Mouse (Mus musculus): ENCODE measurements around the gene Celf1.

Gene Celf1

GRCm38 (mm10) chr2:90939750-90940149 lies 432 bp upstream of the Celf1 start:
- DNase-seq (ENCODE audit: extremely low spot score) = no peak

DNA sequence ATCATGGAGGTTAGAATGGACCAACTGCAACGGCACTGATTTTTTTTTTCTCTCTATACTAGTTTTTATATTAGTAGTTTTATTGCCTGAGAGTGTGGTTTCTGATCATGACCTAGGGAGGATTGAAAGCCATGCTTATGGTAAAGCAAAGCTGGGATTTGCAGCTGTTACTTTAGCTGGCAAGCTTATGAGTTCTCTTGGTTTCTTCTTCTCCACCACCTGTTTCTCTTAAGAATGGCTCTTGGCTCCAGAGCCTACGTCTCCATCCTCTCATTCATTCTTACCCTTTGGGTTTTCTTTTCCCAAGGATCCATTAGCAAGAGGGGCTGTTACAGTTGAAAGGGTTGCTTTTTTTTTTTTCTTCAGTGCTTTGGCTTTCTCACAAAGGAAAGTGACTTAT lies 1.6 kb downstream of the Celf1 start:
- no peak for DNase-seq (ENCODE audit: extremely low spot score)

- DNase-seq (ENCODE audit: extremely low spot score) = no peak
These were observed 10.0 kb downstream of the Celf1 start for GRCm38 (mm10) chr2:90950149-90950548.

DNA sequence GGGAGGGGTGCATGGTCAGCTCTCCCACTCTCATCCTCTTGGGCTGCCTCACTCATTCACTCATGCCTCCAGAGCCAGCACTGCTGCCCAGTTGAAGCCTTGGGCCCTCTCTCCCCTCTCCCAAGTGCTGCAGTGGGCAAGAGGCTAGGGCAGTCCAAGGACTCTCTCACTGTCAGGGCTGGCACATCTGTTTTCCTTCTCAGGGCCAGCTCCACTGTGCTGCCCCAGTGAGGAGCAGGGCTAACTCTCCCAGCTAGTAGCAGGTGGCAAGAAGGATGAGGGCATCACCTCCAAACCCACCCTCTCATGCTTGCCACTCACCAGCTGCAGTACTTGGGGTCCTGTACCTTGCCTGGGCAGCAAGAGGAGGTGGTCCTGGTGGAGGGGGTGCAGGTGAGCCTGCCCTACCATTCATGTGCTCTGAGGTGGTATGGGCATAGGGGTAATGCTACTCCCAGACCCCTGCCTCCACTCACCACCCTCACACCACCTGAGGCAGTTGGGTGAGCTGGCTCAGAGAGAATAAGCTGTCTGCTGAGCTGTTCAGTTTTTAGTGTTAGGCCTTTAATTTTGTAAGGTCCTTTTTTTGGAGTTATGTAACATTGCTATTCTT lies 10.5 kb downstream of the Celf1 start:
- DNase-seq (ENCODE audit: extremely low spot score) = no peak

GRCm38 (mm10) chr2:90953461-90953860 lies 13.3 kb downstream of the Celf1 start:
- DNase-seq (ENCODE audit: extremely low spot score) = no peak

GRCm38 (mm10) chr2:90956053-90956452 lies 15.9 kb downstream of the Celf1 start:
- DNase-seq (ENCODE audit: extremely low spot score) = peak; percentile 10

DNA sequence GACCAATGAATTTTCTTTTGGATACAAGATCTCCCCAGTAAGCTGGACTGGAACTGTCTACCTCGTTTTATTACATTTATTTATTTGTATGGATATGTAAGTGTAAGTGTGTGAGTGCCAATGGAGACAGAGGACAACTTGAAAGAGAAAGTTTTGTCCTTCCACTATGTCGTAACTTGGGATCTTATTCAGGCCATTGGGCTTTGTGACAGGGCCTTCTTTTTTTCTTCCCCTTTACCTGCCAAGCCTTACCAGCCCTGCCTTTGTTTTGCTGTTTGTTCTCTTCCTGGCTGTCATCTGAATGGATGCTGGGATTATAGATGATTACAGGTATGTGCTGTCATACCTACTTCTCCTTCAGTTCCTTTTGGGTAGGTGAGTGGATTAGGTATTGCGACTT lies 18.7 kb downstream of the Celf1 start:
- no peak for DNase-seq (ENCODE audit: extremely low spot score)

- DNase-seq (ENCODE audit: extremely low spot score) = no peak
These were observed 19.8 kb downstream of the Celf1 start for GRCm38 (mm10) chr2:90960012-90960411.

DNA sequence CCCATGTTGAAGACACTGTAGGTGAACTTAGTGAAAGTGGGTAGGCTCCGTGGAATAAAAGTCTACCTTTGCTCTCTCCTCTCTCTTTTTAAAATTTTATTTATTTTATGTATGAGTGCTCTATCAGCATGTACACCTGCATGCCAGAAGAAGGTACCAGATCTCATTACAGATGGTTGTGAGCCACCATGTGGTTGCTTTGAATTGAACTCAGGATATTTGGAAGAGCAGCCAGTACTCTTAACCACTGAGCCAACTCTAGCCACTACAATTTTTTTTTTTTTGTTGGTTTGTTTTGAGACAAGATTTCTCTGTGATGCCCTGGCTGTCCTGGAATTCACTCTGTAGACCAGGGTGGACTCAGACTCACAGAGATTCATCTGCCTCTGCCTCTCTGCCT lies 23.1 kb downstream of the Celf1 start:
- DNase-seq (ENCODE audit: extremely low spot score) = no peak

DNA sequence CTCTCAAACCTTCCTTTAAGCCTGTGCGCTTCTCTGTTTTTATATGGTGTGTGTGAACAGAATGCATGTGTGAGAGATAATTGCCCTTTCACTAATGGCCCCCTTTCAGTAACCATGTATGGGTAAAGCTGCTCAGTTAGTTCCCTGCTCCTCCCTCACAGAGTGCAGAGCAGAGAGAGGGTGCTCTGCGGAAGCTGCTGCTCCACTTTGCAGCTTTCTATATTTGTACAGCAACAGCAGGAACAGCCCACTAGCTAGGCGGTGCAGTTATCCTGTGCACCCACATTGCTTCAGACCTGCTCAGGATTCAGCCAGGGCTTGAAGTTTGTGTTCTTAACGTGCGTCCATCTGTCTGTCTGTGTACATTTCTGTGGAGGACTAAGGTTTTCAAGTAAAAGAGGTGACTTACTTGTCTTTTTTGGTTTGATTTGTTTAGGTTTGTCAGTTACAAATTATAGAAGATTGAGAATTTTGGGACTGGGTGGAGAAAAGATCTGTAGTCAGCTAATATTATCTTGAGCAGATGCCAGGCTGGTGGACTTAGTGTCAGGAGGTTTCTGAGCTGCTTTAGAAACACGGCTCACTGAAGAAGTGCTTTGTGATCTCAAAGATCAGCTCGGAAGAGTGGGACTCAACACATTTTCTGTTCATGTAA lies 24.8 kb downstream of the Celf1 start:
- DNase-seq (ENCODE audit: extremely low spot score) = no peak

DNA sequence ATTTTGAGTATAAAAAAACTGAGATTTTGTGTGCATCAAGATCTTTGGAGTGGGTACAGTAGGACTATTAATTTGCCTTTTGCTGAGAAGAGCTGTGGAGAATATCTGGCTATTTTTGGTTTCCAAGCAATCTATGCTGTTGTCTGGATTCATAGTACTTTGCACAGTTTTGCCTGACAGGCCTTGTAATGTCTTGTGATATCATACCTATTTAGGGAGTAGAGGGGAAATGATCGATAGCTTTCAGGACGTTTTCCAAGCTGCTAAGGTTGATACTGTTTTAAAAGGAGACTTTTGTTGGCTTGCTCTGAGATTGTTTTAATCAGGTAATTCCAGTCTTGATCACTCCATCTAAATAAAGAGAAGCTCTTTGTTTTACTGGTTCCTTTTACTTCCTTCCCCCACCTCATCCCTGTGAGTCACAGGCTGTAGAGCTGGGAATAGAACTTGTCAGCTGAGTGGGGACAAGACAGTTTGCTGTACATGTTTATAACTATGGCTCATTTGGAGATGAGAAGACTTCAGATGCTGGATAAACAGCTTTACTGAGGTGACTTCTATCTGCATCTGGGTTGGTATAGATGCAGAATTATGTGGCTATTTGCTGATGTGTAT lies 25.4 kb downstream of the Celf1 start:
- no peak for DNase-seq (ENCODE audit: extremely low spot score)

- DNase-seq (ENCODE audit: extremely low spot score) = no peak
These were observed 30.4 kb downstream of the Celf1 start for GRCm38 (mm10) chr2:90970606-90971005.

- DNase-seq (ENCODE audit: extremely low spot score) = no peak
These were observed 33.9 kb downstream of the Celf1 start for GRCm38 (mm10) chr2:90974101-90974500.

GRCm38 (mm10) chr2:90975181-90975835 lies 35.1 kb downstream of the Celf1 start:
- DNase-seq (ENCODE audit: extremely low spot score) = no peak

GRCm38 (mm10) chr2:90976590-90976989 lies 36.4 kb downstream of the Celf1 start:
- DNase-seq (ENCODE audit: extremely low spot score) = no peak

GRCm38 (mm10) chr2:90977291-90977690 lies 37.1 kb downstream of the Celf1 start:
- DNase-seq (ENCODE audit: extremely low spot score) = no peak

DNA sequence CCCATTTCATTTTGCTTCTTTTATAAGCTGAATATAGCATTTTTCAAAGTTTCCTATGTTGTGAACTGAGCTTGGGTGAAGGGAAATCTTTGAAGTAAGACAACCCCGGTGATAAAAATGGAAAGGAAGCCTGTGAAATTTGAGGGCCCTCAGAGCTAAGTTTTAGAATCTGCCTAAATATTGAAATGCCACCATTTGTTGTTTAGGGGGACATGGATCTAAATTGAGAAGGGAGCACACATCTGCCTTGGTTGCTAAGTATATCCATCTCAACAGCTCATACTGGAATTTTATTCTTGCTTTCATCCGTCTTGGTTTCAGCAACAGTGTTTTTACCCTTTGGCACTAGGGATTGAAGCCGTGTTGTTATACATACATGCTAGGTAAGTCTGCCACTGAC lies 45.9 kb downstream of the Celf1 start:
- DNase-seq (ENCODE audit: extremely low spot score) = no peak

DNA sequence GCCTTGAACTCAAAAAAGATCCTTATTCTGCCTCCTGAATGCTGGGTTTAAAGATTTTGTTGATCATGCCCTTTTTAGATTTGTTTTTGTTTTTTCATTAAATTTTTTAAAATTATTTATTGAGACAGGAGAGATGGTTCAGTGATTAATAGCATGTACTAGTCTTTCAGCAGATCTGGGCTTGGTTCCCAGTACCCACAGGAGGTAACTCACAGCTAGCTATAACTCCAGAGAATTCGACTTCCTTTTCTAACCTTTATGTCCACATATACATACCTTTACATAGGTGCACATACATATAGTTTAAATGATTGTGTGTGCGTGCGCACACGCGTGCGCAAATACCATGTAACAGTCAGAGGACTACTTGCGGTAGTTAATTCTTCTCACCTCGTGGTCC lies 68.4 kb downstream of the Celf1 start:
- no peak for DNase-seq (ENCODE audit: extremely low spot score)

- DNase-seq (ENCODE audit: extremely low spot score) = no peak
These were observed 73.7 kb downstream of the Celf1 start for GRCm38 (mm10) chr2:91013881-91014280.

DNA sequence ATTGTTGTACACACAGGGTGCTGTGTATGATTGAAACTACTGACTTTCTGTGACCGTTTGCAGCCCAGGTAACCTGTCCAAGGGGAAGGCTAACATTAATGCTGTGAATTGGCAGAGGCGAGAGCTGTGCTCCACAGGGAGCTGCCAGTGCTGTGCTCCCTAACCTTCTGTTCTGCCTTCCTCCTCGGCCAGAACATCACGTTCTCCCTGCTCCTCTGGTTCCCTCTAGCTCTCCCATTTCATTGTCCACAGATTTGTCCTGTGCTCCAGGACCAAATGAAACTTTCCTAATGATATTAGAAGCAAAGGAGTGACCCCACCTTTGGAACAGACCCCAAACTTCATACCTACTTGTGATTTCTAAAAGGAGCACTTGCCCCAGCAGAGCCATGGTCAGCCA lies 75.2 kb downstream of the Celf1 start:
- DNase-seq (ENCODE audit: extremely low spot score) = no peak

GRCm38 (mm10) chr2:91018061-91018788 lies 78.0 kb downstream of the Celf1 start:
- DNase-seq (ENCODE audit: extremely low spot score) = no peak

DNA sequence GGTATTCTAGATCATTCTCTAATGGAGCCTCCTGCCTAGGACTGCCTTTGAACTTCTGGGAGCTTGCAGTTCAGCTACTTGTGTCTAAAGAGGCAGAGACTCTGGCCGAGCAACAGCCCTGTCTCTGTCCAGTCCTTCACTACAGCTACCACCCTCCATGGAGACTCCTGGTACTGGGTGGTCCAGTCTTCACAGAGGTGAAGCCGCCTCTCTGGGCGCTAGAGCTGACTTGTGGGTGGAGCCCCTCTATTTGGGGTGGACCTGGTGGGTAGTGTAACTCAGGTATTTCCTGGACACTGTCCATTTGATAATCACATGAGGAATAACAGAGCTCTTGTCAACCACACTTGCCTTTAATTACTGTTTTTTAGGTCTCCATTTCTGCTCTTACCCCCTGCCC lies 79.7 kb downstream of the Celf1 start:
- DNase-seq (ENCODE audit: extremely low spot score) = no peak

All from embryo, embryonic 9.5 days (tissue).